Mouse (Mus musculus) spleen, postnatal 0 days (tissue): ENCODE measurements around the gene Klrb1b. TPM values are rescaled to one million over a fixed set of nuclear protein-coding genes. Genes with fewer than 3 reads are reported as not detected.

Source experiments
- polyA plus RNA-seq: library from polyadenylated mRNA; unstranded; fragments of >200 nt; fragmentation: Nextera tagmentation; extraction: Ambion mirVana; gene quantifications from 2 replicates; pipeline ENCODE4 v1.2.1, GENCODE M21; 2015

Klrb1b gene
- 1.2 and 1.7 TPM in 2 replicates for polyA plus RNA-seq

DNA sequence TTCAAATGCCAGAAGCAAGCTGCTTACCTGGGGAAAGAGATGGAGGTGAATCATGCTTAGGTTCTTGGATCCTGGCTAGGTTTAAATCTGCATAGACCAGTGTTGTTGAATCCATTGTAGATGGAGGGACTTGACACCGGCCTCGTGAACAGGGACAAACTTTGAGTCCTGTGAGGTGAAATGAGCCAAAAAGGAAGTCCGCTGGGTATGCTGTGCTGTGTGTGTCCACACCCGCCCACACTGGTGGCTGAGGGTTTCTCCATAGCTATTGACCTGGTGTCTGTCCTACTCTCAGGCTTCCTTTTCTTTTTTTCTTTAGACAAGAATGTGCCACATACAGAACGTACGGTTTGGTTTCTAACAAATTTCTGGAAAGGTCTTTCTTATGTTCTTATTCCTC lies at the start of gene Klrb1b, which contains the start of gene Gm44511:
Gene Klrb1b, minus strand, starts transcription at position 200 of the 400 bp plus-strand sequence.
Gene Gm44511, minus strand, starts transcription at position 184 of the 400 bp plus-strand sequence.

DNA sequence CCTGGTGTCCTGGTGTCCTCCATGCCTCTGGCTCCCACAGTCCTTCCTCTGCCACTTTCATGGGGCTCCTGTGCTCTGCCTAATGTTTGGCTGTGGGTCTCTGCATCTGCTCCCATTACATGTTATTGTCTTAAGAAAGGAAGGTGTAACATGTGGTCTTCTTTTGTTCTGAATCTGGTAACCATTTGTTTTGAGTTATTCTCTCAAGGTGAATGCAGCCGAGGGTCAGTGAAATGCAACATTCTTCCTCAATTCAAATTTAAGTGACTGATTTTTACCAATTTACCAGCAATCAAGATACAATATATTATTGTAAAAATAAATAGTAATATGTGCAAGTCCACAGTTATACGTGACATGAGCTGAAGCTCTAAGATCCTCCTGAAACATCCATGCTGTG lies 37.0 kb downstream of the Klrb1b start, which contains the start of gene Klrb1c:
Gene Klrb1c, minus strand, starts transcription at position 101 of the 400 bp plus-strand sequence.

Other genes starting within 250 kb of the Klrb1b start
- not detected in 2 replicates for gene A2ml1, start 244.7 kb downstream of the Klrb1b start, polyA plus RNA-seq
- gene Klrb1a, start 202.8 kb downstream of the Klrb1b start, polyA plus RNA-seq, result 0.34 and 0.45 TPM in 2 replicates
- gene Clec2h, start 163.9 kb downstream of the Klrb1b start, polyA plus RNA-seq, result not detected in 2 replicates
- 0.17 and 0.22 TPM in 2 replicates for gene Klrb1, start 103.3 kb downstream of the Klrb1b start, polyA plus RNA-seq
- 1.7 and 2.1 TPM in 2 replicates for gene Klrb1c, start 37.1 kb downstream of the Klrb1b start, polyA plus RNA-seq
- gene Gm44511, start within 50 bp of the Klrb1b start, polyA plus RNA-seq, result 1.1 TPM in 1 of 2 replicates, not detected in the other
- 0.72 and 1.2 TPM in 2 replicates for gene Clec2i, start 61.3 kb upstream of the Klrb1b start, polyA plus RNA-seq
- 14.3 and 21.0 TPM in 2 replicates for gene BC035044, start 64.8 kb upstream of the Klrb1b start, polyA plus RNA-seq
- 0.06 TPM in 1 of 2 replicates, not detected in the other for gene Clec2g, start 108.0 kb upstream of the Klrb1b start, polyA plus RNA-seq
- 1.3 and 1.7 TPM in 2 replicates for gene Klrb1f, start 219.6 kb upstream of the Klrb1b start, polyA plus RNA-seq